Mouse (Mus musculus) liver, embryonic 13.5 days (tissue): Measurements from ENCODE around the gene Atp5h. TPM values are rescaled to one million over a fixed set of nuclear protein-coding genes. Genes with fewer than 3 reads are reported as not detected.
A peak's percentile ranks its signal among the peaks of the same experiment; 100 is the strongest.

Source experiments
- ATAC-seq: fragments of 200-750 bp; cut with Nextera tagmentation; 2 replicates; pipeline ENCODE4 v1.8.0; 2017; ENCODE audit warnings: low read depth, mild to moderate bottlenecking, moderate number of reproducible peaks, moderate library complexity
- DNase-seq: peaks from one replicate; pipeline ENCODE4 v3.0.0; 2022
- H3K27ac ChIP-seq: fragments of 300-500 bp; sonication (generic); 2 replicates; pipeline ENCODE4 v1.5.1; 2015; ENCODE audit warnings: moderate library complexity, mild to moderate bottlenecking, inconsistent platforms
- H3K27me3 ChIP-seq: fragments of 300-500 bp; sonication (generic); 2 replicates; pipeline ENCODE4 v1.6.1; 2015; ENCODE audit warnings: mild to moderate bottlenecking, inconsistent platforms
- H3K36me3 ChIP-seq: fragments of 300-500 bp; sonication (generic); 2 replicates; pipeline ENCODE4 v1.6.1; 2015; ENCODE audit warnings: mild to moderate bottlenecking, inconsistent platforms
- H3K4me1 ChIP-seq: fragments of 300-500 bp; sonication (generic); replicated peaks from 2 replicates; pipeline ENCODE4 v1.6.1; 2015; ENCODE audit warnings: inconsistent platforms
- H3K4me2 ChIP-seq: fragments of 300-500 bp; sonication (generic); 2 replicates; pipeline ENCODE4 v1.6.1; 2015; ENCODE audit warnings: inconsistent platforms, mild to moderate bottlenecking, moderate library complexity
- H3K4me3 ChIP-seq: fragments of 300-500 bp; sonication (generic); replicated peaks from 2 replicates; pipeline ENCODE4 v1.5.1; 2015; ENCODE audit warnings: mild to moderate bottlenecking, inconsistent platforms
- H3K9ac ChIP-seq: fragments of 300-500 bp; sonication (generic); 2 replicates; pipeline ENCODE4 v1.6.1; 2015; ENCODE audit warnings: mild to moderate bottlenecking, inconsistent platforms
- H3K9me3 ChIP-seq: fragments of 300-500 bp; sonication (generic); replicated peaks from 2 replicates; pipeline ENCODE4 v1.6.1; 2016; ENCODE audit warnings: inconsistent platforms
- WGBS: fragments of 180-500 bp; shearing (Covaris S2); methylation state at CpG from one replicate; pipeline ENCODE4 v1.1.7; 2015; ENCODE audit not compliant: insufficient replicate concordance; 5-methylcytosine and 5-hydroxymethylcytosine counted together
- polyA plus RNA-seq: library from polyadenylated mRNA; unstranded; fragments of >200 nt; fragmentation: Nextera tagmentation; extraction: Ambion mirVana; gene quantifications from 2 replicates; pipeline ENCODE4 v1.2.1, GENCODE M21; 2015

The Atp5h gene
- polyA plus RNA-seq, 1 experiment from 2014 or later: 633 TPM

- H3K4me3 ChIP-seq: peak overlapping the region; percentile 94
- peaks cover 42% of the 10 kb centered on the region for H3K4me1 ChIP-seq
- H3K4me2 ChIP-seq: peak overlapping the region; percentile 98
- no peaks in the 10 kb centered on the region for H3K27me3 ChIP-seq
- H3K36me3 ChIP-seq: peaks cover 26% of the 10 kb centered on the region
- H3K27ac ChIP-seq: no peak overlapping the region
- DNase-seq: no peak
- H3K9me3 ChIP-seq: no peaks in the 10 kb centered on the region
- 50% methylated on average over 1 of the region's 1 CpGs for WGBS
- H3K9ac ChIP-seq: peak overlapping the region; percentile 97; the same call in 1 of the 2 replicates
- ATAC-seq: no peak
Observed at GRCm38 (mm10) chr11:115421328-115421727, 1.6 kb upstream of the Atp5h start.

- Histone ChIP-seq H3K4me3 (peak overlapping the region; percentile 94), H3K36me3 (peaks cover 33% of the 10 kb centered on the region), H3K27me3 (no peaks in the 10 kb centered on the region), H3K4me2 (peak overlapping the region; percentile 98), H3K4me1 (peaks cover 42% of the 10 kb centered on the region), H3K9me3 (no peaks in the 10 kb centered on the region), H3K9ac (peak overlapping the region; percentile 97), H3K27ac (peak overlapping the region; percentile 87)
- DNase-seq: peak; percentile 57
- 2% methylated on average over 44 of the region's 45 CpGs for WGBS
- peak; percentile 71 for ATAC-seq
Observed at GRCm38 (mm10) chr11:115420336-115421190, 801 bp upstream of the Atp5h start.

- Histone ChIP-seq H3K27ac (no peak overlapping the region), H3K27me3 (no peaks in the 10 kb centered on the region), H3K9ac (no peak overlapping the region), H3K4me1 (peaks cover 45% of the 10 kb centered on the region), H3K9me3 (no peaks in the 10 kb centered on the region), H3K36me3 (peaks cover 37% of the 10 kb centered on the region), H3K4me3 (no peak overlapping the region), H3K4me2 (no peak overlapping the region)
- 89% methylated on average over 7 of the region's 7 CpGs for WGBS
- ATAC-seq (no peak), DNase-seq (no peak)
Observed at GRCm38 (mm10) chr11:115409556-115409955, 10.2 kb downstream of the Atp5h start.

- Histone ChIP-seq H3K9me3 (no peaks in the 10 kb centered on the region), H3K36me3 (peaks cover 37% of the 10 kb centered on the region), H3K4me2 (no peak overlapping the region), H3K4me1 (peaks cover 45% of the 10 kb centered on the region), H3K9ac (no peak overlapping the region), H3K27me3 (no peaks in the 10 kb centered on the region), H3K27ac (no peak overlapping the region; the same call in 1 of the 2 replicates), H3K4me3 (no peak overlapping the region)
- WGBS: 56% methylated on average over 6 of the region's 6 CpGs
- no peak for DNase-seq
- ATAC-seq: no peak
Observed at GRCm38 (mm10) chr11:115408266-115408920, 11.4 kb downstream of the Atp5h start.

GRCm38 (mm10) chr11:115406858-115407401, 12.8 kb downstream of the Atp5h start:
- DNase-seq (no peak), ATAC-seq (no peak)
- H3K4me3 ChIP-seq: no peak overlapping the region
- no peaks in the 10 kb centered on the region for H3K27me3 ChIP-seq
- H3K9me3 ChIP-seq: no peaks in the 10 kb centered on the region
- H3K36me3 ChIP-seq: peaks cover 37% of the 10 kb centered on the region
- H3K9ac ChIP-seq: no peak overlapping the region
- 86% methylated on average over 17 of the region's 17 CpGs for WGBS
- H3K4me2 ChIP-seq: no peak overlapping the region
- no peak overlapping the region for H3K27ac ChIP-seq
- H3K4me1 ChIP-seq: peaks cover 44% of the 10 kb centered on the region

- DNase-seq: no peak
- Histone ChIP-seq H3K36me3 (peaks cover 30% of the 10 kb centered on the region), H3K4me1 (peaks cover 32% of the 10 kb centered on the region), H3K9ac (no peak overlapping the region), H3K27ac (no peak overlapping the region), H3K27me3 (peaks cover 5% of the 10 kb centered on the region; the same call in 1 of the 2 replicates), H3K4me2 (no peak overlapping the region), H3K9me3 (no peaks in the 10 kb centered on the region), H3K4me3 (no peak overlapping the region)
- 91% methylated on average over 6 of the region's 6 CpGs for WGBS
- ATAC-seq: no peak
Observed at GRCm38 (mm10) chr11:115405723-115406122, 14.0 kb downstream of the Atp5h start.

- Histone ChIP-seq H3K27me3 (peaks cover 7% of the 10 kb centered on the region; the same call in 1 of the 2 replicates), H3K4me2 (peak within 1 kb of the TSS; percentile 84), H3K9ac (peak within 1 kb of the TSS; percentile 86), H3K27ac (peak within 1 kb of the TSS; percentile 78), H3K4me3 (peak within 1 kb of the TSS; percentile 83), H3K9me3 (no peaks in the 10 kb centered on the region), H3K36me3 (peaks cover 14% of the 10 kb centered on the region), H3K4me1 (peaks cover 25% of the 10 kb centered on the region)
- DNase-seq (peak; percentile 75), ATAC-seq (peak; percentile 91)
- WGBS: 3% methylated on average over 50 of the region's 50 CpGs
Observed at GRCm38 (mm10) chr11:115403338-115404124, 16.2 kb downstream of the Atp5h start, which contains the start of gene Mrpl58. Gene Mrpl58, plus strand, starts transcription at chr11:115403752.

GRCm38 (mm10) chr11:115400630-115401391, 19.0 kb downstream of the Atp5h start:
- Histone ChIP-seq H3K27ac (no peak overlapping the region), H3K36me3 (no peaks in the 10 kb centered on the region), H3K9me3 (no peaks in the 10 kb centered on the region), H3K9ac (0 out of 2 replicates have a peak overlapping the region, but pooled peaks have one; percentile 26), H3K4me1 (peaks cover 20% of the 10 kb centered on the region), H3K4me3 (no peak overlapping the region), H3K4me2 (no peak overlapping the region), H3K27me3 (peaks cover 10% of the 10 kb centered on the region; the same call in 1 of the 2 replicates)
- 46% methylated on average over 11 of the region's 11 CpGs for WGBS
- ATAC-seq (no peak), DNase-seq (no peak)

GRCm38 (mm10) chr11:115400126-115400525, 19.6 kb downstream of the Atp5h start:
- Histone ChIP-seq H3K4me2 (no peak overlapping the region), H3K9me3 (no peaks in the 10 kb centered on the region), H3K27me3 (peaks cover 10% of the 10 kb centered on the region), H3K4me3 (no peak overlapping the region), H3K36me3 (no peaks in the 10 kb centered on the region), H3K9ac (no peak overlapping the region), H3K4me1 (peaks cover 19% of the 10 kb centered on the region), H3K27ac (no peak overlapping the region)
- WGBS: 54% methylated on average over 3 of the region's 3 CpGs
- DNase-seq (no peak), ATAC-seq (no peak)

- no peak overlapping the region for H3K4me2 ChIP-seq
- ATAC-seq (no peak), DNase-seq (no peak)
- 54% methylated on average over 7 of the region's 7 CpGs for whole genome bisulfite sequencing
- peaks cover 9% of the 10 kb centered on the region for H3K4me1 ChIP-seq
- no peak overlapping the region for H3K4me3 ChIP-seq
- H3K36me3 ChIP-seq: no peaks in the 10 kb centered on the region
- H3K9me3 ChIP-seq: no peaks in the 10 kb centered on the region
- peaks cover 20% of the 10 kb centered on the region for H3K27me3 ChIP-seq
- no peak overlapping the region for H3K27ac ChIP-seq
- no peak overlapping the region for H3K9ac ChIP-seq
Observed at GRCm38 (mm10) chr11:115398085-115398484, 21.7 kb downstream of the Atp5h start.
